Mouse (Mus musculus): Measurements from ENCODE around the gene Ust.

DNA sequence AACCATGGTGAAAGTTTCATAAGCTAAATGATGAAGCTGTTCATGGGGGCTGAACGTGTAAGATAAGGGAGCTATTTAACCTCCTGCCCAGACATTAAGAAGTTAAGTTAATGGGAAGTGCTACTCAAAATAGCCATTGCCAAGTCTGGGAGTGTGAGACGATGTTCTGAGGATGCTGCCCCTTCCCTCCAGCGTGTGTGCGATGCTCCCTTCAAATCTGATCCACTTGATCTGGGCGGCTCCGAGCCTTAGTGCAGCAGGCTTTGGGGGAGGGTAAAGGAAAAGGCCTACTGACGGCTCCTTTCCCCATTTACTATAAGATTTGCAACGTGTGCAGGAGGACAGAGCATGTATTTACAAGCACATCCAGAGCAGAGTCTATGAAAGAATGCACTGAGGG, 301.7 kb downstream of the Ust start:
- TF ChIP-seq CTCF (conservative IDR thresholded peaks at IDR 0.05; ENCODE audit: insufficient read depth, insufficient read length, low read depth, low read length) (no peak), POLR2A (IDR thresholded peaks at IDR 0.05; ENCODE audit: low read depth, low read length) (no peak)
